Mouse (Mus musculus) lung, postnatal 0 days (tissue): ENCODE results near the gene Tarm1. TPM values are rescaled to one million over a fixed set of nuclear protein-coding genes. Genes with fewer than 3 reads are reported as not detected.

Experiments used
- ATAC-seq: fragments of 200-750 bp; cut with Nextera tagmentation; 2 replicates; pipeline ENCODE4 v1.8.0; 2017; ENCODE audit warnings: moderate library complexity
- DNase-seq: peaks from one replicate; pipeline ENCODE4 v3.0.0-alpha.2; 2016; ENCODE audit warnings: low spot score
- H3K27ac ChIP-seq: fragments of 300-500 bp; sonication (generic); 2 replicates; pipeline ENCODE4 v1.5.1; 2014; ENCODE audit warnings: antibody characterized with exemption, mild to moderate bottlenecking, low read length, mixed read lengths
- H3K27me3 ChIP-seq: fragments of 300-500 bp; sonication (generic); replicated peaks from 2 replicates; pipeline ENCODE4 v1.6.1; 2014; ENCODE audit warnings: low read length, mixed read lengths; ENCODE audit not compliant: insufficient read depth
- H3K36me3 ChIP-seq: fragments of 300-500 bp; sonication (generic); 2 replicates; pipeline ENCODE4 v1.6.1; 2014; ENCODE audit warnings: low read length, mixed read lengths; ENCODE audit not compliant: insufficient read depth
- H3K4me1 ChIP-seq: fragments of 300-500 bp; sonication (generic); 2 replicates; pipeline ENCODE4 v1.6.1; 2014; ENCODE audit warnings: antibody characterized with exemption, low read depth, low read length, mixed read lengths; ENCODE audit not compliant: insufficient read depth
- H3K4me2 ChIP-seq: fragments of 300-500 bp; sonication (generic); replicated peaks from 2 replicates; pipeline ENCODE4 v1.6.1; 2014; ENCODE audit warnings: low read depth, mild to moderate bottlenecking, low read length, moderate library complexity, mixed read lengths
- H3K4me3 ChIP-seq: fragments of 300-500 bp; sonication (generic); 2 replicates; pipeline ENCODE4 v1.5.1; 2014; ENCODE audit warnings: low read depth, low read length
- H3K9ac ChIP-seq: fragments of 300-500 bp; sonication (generic); replicated peaks from 2 replicates; pipeline ENCODE4 v1.6.1; 2014; ENCODE audit warnings: low read depth, mild to moderate bottlenecking
- H3K9me3 ChIP-seq: fragments of 300-500 bp; sonication (generic); 2 replicates; pipeline ENCODE4 v1.6.1; 2016; ENCODE audit warnings: low read length, mixed read lengths
- CTCF ChIP-seq: IDR thresholded peaks from 2 replicates; pipeline ENCODE4 v1.5.1; 2016; ENCODE audit warnings: antibody characterized with exemption, mild to moderate bottlenecking
- EP300 ChIP-seq: IDR thresholded peaks from 2 replicates; pipeline ENCODE4 v1.6.1; 2016; ENCODE audit warnings: antibody characterized with exemption, mild to moderate bottlenecking, control low read depth
- WGBS: fragments of 180-500 bp; shearing (Covaris S2); extraction: QIAGEN DNeasy Blood & Tissue Kit; methylation state at CpG from one replicate; pipeline ENCODE4 v1.1.7; 2014; 5-methylcytosine and 5-hydroxymethylcytosine counted together
- polyA plus RNA-seq: library from polyadenylated mRNA; unstranded; fragments of >200 nt; fragmentation: Nextera tagmentation; extraction: Ambion mirVana; gene quantifications from 2 replicates; pipeline ENCODE4 v1.2.1, GENCODE M21; 2015

Tarm1 gene
- polyA plus RNA-seq, 1 experiment from 2014 or later: 0.36 TPM

DNA sequence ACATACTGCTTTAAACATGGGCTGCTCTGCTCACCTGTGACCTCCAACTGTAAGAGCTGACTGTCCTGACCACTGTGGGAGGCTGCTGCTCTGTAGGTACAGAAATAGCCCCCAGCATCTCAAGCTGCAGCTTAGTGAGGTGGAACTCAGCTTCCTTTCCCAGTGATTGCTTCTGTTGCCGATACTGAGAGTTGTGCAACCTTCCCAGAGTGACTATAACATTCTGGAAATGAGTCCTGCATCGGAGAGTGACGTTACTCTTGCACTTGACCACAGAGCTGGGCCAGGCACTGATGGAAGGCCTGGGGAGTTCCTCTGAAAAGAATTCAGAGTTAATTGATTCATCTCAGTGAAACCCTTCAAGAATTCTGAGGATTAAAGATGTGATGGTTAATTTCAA is 29.6 kb downstream of the Tarm1 start:
- ATAC-seq (no peak), DNase-seq (no peak)
- no peak overlapping the region for H3K4me2 ChIP-seq
- H3K4me3 ChIP-seq: no peak overlapping the region
- no peaks in the 10 kb centered on the region for H3K4me1 ChIP-seq
- no peaks in the 10 kb centered on the region for H3K27me3 ChIP-seq
- TF ChIP-seq CTCF (no peak), EP300 (no peak)
- 74% methylated on average over 3 of the region's 3 CpGs for WGBS
- no peaks in the 10 kb centered on the region for H3K36me3 ChIP-seq
- no peak overlapping the region for H3K27ac ChIP-seq
- H3K9me3 ChIP-seq: no peaks in the 10 kb centered on the region
- no peak overlapping the region for H3K9ac ChIP-seq

- no peaks in the 10 kb centered on the region for H3K36me3 ChIP-seq
- H3K4me3 ChIP-seq: no peak overlapping the region
- 56% methylated on average over 2 of the region's 2 CpGs for WGBS
- no peak overlapping the region for H3K9ac ChIP-seq
- ATAC-seq (no peak), DNase-seq (no peak)
- H3K27me3 ChIP-seq: no peaks in the 10 kb centered on the region
- no peaks in the 10 kb centered on the region for H3K4me1 ChIP-seq
- H3K27ac ChIP-seq: no peak overlapping the region
- H3K4me2 ChIP-seq: no peak overlapping the region
- TF ChIP-seq EP300 (no peak), CTCF (no peak)
- no peaks in the 10 kb centered on the region for H3K9me3 ChIP-seq
Observed at GRCm38 (mm10) chr7:3468614-3469013, 33.8 kb downstream of the Tarm1 start.

- Histone ChIP-seq H3K9ac (no peak overlapping the region), H3K4me3 (no peak overlapping the region), H3K4me2 (no peak overlapping the region), H3K4me1 (no peaks in the 10 kb centered on the region), H3K27ac (no peak overlapping the region), H3K27me3 (no peaks in the 10 kb centered on the region), H3K36me3 (no peaks in the 10 kb centered on the region), H3K9me3 (no peaks in the 10 kb centered on the region)
- TF ChIP-seq EP300 (no peak), CTCF (no peak)
- 77% methylated on average over 4 of the region's 4 CpGs for WGBS
- ATAC-seq (no peak), DNase-seq (no peak)
Observed at GRCm38 (mm10) chr7:3463306-3463705, 39.1 kb downstream of the Tarm1 start.

DNA sequence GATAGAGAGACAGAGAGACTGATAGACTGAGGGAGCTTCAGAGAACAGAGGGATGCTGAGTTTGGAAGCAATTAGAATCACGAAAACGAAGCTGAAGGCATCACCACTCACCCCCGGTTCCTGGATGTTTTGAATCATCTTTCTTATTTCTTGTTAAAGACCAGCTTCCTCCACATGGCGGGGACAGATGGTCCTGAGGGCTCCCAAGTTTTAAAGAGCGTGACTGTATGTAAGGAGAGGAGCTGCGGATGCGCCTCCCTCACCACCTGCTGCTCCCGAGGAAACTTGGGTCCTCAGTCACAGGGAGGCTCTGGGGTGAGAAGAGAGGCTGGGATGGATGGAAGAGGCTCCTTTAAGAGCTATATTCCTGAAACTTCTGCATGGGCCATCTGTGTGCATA is 42.2 kb downstream of the Tarm1 start:
- DNase-seq (no peak), ATAC-seq (no peak)
- no peaks in the 10 kb centered on the region for H3K4me1 ChIP-seq
- H3K4me2 ChIP-seq: no peak overlapping the region
- no peak overlapping the region for H3K4me3 ChIP-seq
- no peaks in the 10 kb centered on the region for H3K36me3 ChIP-seq
- no peak overlapping the region for H3K27ac ChIP-seq
- TF ChIP-seq CTCF (no peak), EP300 (no peak)
- no peak overlapping the region for H3K9ac ChIP-seq
- no peaks in the 10 kb centered on the region for H3K27me3 ChIP-seq
- WGBS: 77% methylated on average over 8 of the region's 8 CpGs
- H3K9me3 ChIP-seq: no peaks in the 10 kb centered on the region

- Histone ChIP-seq H3K9me3 (no peaks in the 10 kb centered on the region), H3K9ac (no peak overlapping the region), H3K4me1 (no peaks in the 10 kb centered on the region), H3K4me3 (no peak overlapping the region), H3K27ac (no peak overlapping the region), H3K4me2 (no peak overlapping the region), H3K36me3 (no peaks in the 10 kb centered on the region), H3K27me3 (no peaks in the 10 kb centered on the region)
- no peak for TF ChIP-seq CTCF
- TF ChIP-seq EP300: no peak
- WGBS: 71% methylated on average over 9 of the region's 9 CpGs
- ATAC-seq (no peak), DNase-seq (no peak)
Observed at GRCm38 (mm10) chr7:3457841-3458217, 44.6 kb downstream of the Tarm1 start.

GRCm38 (mm10) chr7:3457111-3457840 is 45.1 kb downstream of the Tarm1 start:
- Histone ChIP-seq H3K4me1 (no peaks in the 10 kb centered on the region), H3K4me3 (no peak overlapping the region), H3K27me3 (no peaks in the 10 kb centered on the region), H3K27ac (no peak overlapping the region), H3K4me2 (no peak overlapping the region), H3K9me3 (no peaks in the 10 kb centered on the region), H3K36me3 (no peaks in the 10 kb centered on the region), H3K9ac (no peak overlapping the region)
- DNase-seq (no peak), ATAC-seq (no peak)
- WGBS: 89% methylated on average over 10 of the region's 10 CpGs
- TF ChIP-seq CTCF (no peak), EP300 (no peak)
